ENCODE assay signal across 8 mouse cellular contexts in the genomic region with DNA sequence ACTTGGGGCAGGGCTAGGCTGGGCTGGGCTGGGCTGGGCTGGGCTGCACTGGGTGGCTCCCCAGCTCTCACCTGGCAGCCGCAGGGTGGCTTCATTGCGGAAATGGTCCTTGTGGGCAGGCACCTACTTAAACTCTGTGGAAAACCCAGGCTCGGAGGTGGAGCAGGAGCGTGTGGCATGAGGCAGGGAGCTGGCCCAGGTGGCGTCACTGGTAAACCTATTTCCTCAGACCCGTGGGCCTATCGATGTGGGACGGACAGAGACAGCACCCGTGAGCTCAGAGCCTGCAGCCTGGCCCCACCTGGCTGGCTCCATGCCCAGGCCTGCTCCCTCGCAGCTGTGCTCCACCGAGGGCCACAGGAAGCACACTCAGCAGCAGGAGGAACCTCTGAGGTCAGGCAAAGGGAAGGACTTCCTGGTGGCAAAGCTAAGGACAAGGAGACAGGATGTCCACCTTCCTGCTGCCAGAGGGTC. TPM values are rescaled to one million over a fixed set of nuclear protein-coding genes. Genes with fewer than 3 reads are reported as not detected.
DNase-seq lines count a peak whose midpoint lies in the region; ATAC-seq lines count a peak whose summit lies in the region.

No protein-coding gene starts in this region.

- H3K4me2 ChIP-seq in embryonic facial prominence, embryonic 12.5 days (replicated peaks), result no peak overlapping the region
- peak overlapping the region; percentile 38 for H3K4me2 ChIP-seq in intestine, embryonic 16.5 days (ENCODE audit: low read depth, low read length)
- peak overlapping the region; percentile 99 for H3K4me2 ChIP-seq in liver, embryonic 15.5 days

- ATAC-seq in embryonic facial prominence, embryonic 12.5 days (ENCODE audit: insufficient number of reproducible peaks, insufficient read depth, low FRiP score, low TSS enrichment), result no peak
- peak; percentile 70 for ATAC-seq in intestine, embryonic 16.5 days
- no peak for ATAC-seq in liver, embryonic 15.5 days (ENCODE audit: insufficient read depth)

- H3K4me1 ChIP-seq in embryonic facial prominence, embryonic 12.5 days, result peaks cover 58% of the 10 kb centered on the region
- H3K4me1 ChIP-seq in intestine, embryonic 16.5 days (ENCODE audit: control insufficient read depth, insufficient read depth, low read length), result peaks cover 74% of the 10 kb centered on the region
- peaks cover 95% of the 10 kb centered on the region for H3K4me1 ChIP-seq in liver, embryonic 15.5 days (replicated peaks)

- no peaks in the 10 kb centered on the region for H3K27me3 ChIP-seq in embryonic facial prominence, embryonic 12.5 days
- H3K27me3 ChIP-seq in intestine, embryonic 16.5 days (replicated peaks; ENCODE audit: control insufficient read depth, insufficient read depth, low read length), result no peaks in the 10 kb centered on the region
- no peaks in the 10 kb centered on the region for H3K27me3 ChIP-seq in liver, embryonic 15.5 days

- 66% methylated on average over 11 of the region's 11 CpGs for WGBS in embryonic facial prominence, embryonic 12.5 days
- WGBS in intestine, embryonic 16.5 days, result 38% methylated on average over 11 of the region's 11 CpGs
- 24% methylated on average over 11 of the region's 11 CpGs for WGBS in liver, embryonic 15.5 days (ENCODE audit: insufficient replicate concordance)

- H3K36me3 ChIP-seq in embryonic facial prominence, embryonic 12.5 days, result no peaks in the 10 kb centered on the region
- no peaks in the 10 kb centered on the region for H3K36me3 ChIP-seq in intestine, embryonic 16.5 days (ENCODE audit: control insufficient read depth, insufficient read depth, low read length)
- peaks cover 22% of the 10 kb centered on the region; the same call in 1 of the 2 replicates for H3K36me3 ChIP-seq in liver, embryonic 15.5 days (replicated peaks)

- DNase-seq in adrenal gland, adult 2 months, result peak; percentile 69
- DNase-seq in thymus, postnatal 0 days (ENCODE audit: low spot score), result peak; percentile 42
- DNase-seq in layer of hippocampus, adult 11-12 months (ENCODE audit: low spot score), result no peak
- no peak for DNase-seq in ovary, adult 18-20 months (ENCODE audit: low spot score)
- no peak for DNase-seq in ovary, postnatal 14 days (ENCODE audit: low spot score)

- H3K4me3 ChIP-seq in embryonic facial prominence, embryonic 12.5 days, result no peak overlapping the region
- H3K4me3 ChIP-seq in intestine, embryonic 16.5 days (ENCODE audit: low read length), result peak overlapping the region; percentile 13; the same call in 1 of the 2 replicates
- peak overlapping the region; percentile 76 for H3K4me3 ChIP-seq in liver, embryonic 15.5 days (replicated peaks)

- H3K27ac ChIP-seq in embryonic facial prominence, embryonic 12.5 days, result peak overlapping the region; percentile 55; the same call in 1 of the 2 replicates
- H3K27ac ChIP-seq in intestine, embryonic 16.5 days (ENCODE audit: low read length), result peak overlapping the region; percentile 92
- peak overlapping the region; percentile 98 for H3K27ac ChIP-seq in liver, embryonic 15.5 days (replicated peaks)

- H3K9me3 ChIP-seq in embryonic facial prominence, embryonic 12.5 days, result no peaks in the 10 kb centered on the region
- no peaks in the 10 kb centered on the region for H3K9me3 ChIP-seq in intestine, embryonic 16.5 days (ENCODE audit: control insufficient read depth, low read length)
- H3K9me3 ChIP-seq in liver, embryonic 15.5 days (replicated peaks), result no peaks in the 10 kb centered on the region

- 0 out of 2 replicates have a peak overlapping the region, but pooled peaks have one; percentile 21 for H3K9ac ChIP-seq in embryonic facial prominence, embryonic 12.5 days
- peak overlapping the region; percentile 55 for H3K9ac ChIP-seq in intestine, embryonic 16.5 days (ENCODE audit: low read depth, low read length)
- H3K9ac ChIP-seq in liver, embryonic 15.5 days, result peak overlapping the region; percentile 84

RNA-seq across cellular contexts. Expression of a gene that starts 3.5 kb away (rescaled TPM):
- 10 to 100 TPM in 1 of 2 experiments, 1 to 10 TPM in 1; 6.0 to 14.7 TPM for total RNA-seq in adrenal gland, adult 2 months (2021)
- 6.1 and 7.6 TPM in 2 replicates for polyA plus RNA-seq in adrenal gland, adult 2 months (2012; rRNA removed)
- 7.7 and 8.4 TPM in 2 replicates for polyA plus RNA-seq in embryonic facial prominence, embryonic 12.5 days (2016; fragmentation: Nextera tagmentation; extraction: Ambion mirVana)
- polyA plus RNA-seq in intestine, embryonic 16.5 days (2015; fragmentation: Nextera tagmentation; extraction: Ambion mirVana), result 11.6 and 14.8 TPM in 2 replicates
- 12.1 and 12.3 TPM in 2 replicates for polyA plus RNA-seq in liver, embryonic 15.5 days (2015; fragmentation: Nextera tagmentation; extraction: Ambion mirVana)
- 3.7 and 4.7 TPM in 2 replicates for polyA plus RNA-seq in thymus, postnatal 0 days (2015; fragmentation: Nextera tagmentation; extraction: Ambion mirVana)

RNA-seq across cellular contexts. Expression of a gene that starts 42.8 kb away (rescaled TPM):
- 10 to 100 TPM; 50.6 to 55.9 TPM for total RNA-seq in adrenal gland, adult 2 months (2021)
- polyA plus RNA-seq in adrenal gland, adult 2 months (2012; rRNA removed), result 77.2 and 91.0 TPM in 2 replicates
- polyA plus RNA-seq in embryonic facial prominence, embryonic 12.5 days (2016; fragmentation: Nextera tagmentation; extraction: Ambion mirVana), result 33.6 and 34.5 TPM in 2 replicates
- polyA plus RNA-seq in intestine, embryonic 16.5 days (2015; fragmentation: Nextera tagmentation; extraction: Ambion mirVana), result 18.8 and 18.9 TPM in 2 replicates
- polyA plus RNA-seq in liver, embryonic 15.5 days (2015; fragmentation: Nextera tagmentation; extraction: Ambion mirVana), result 11.8 and 12.5 TPM in 2 replicates
- polyA plus RNA-seq in thymus, postnatal 0 days (2015; fragmentation: Nextera tagmentation; extraction: Ambion mirVana), result 26.8 and 28.9 TPM in 2 replicates

RNA-seq across cellular contexts. Expression of a gene that starts 58.6 kb away (rescaled TPM):
- total RNA-seq in adrenal gland, adult 2 months (2021), result 10 to 100 TPM; 32.1 to 34.1 TPM
- polyA plus RNA-seq in adrenal gland, adult 2 months (2012; rRNA removed), result 28.8 and 29.8 TPM in 2 replicates
- polyA plus RNA-seq in embryonic facial prominence, embryonic 12.5 days (2016; fragmentation: Nextera tagmentation; extraction: Ambion mirVana), result 7.2 and 8.6 TPM in 2 replicates
- polyA plus RNA-seq in intestine, embryonic 16.5 days (2015; fragmentation: Nextera tagmentation; extraction: Ambion mirVana), result 25.0 and 25.2 TPM in 2 replicates
- 44.5 and 50.0 TPM in 2 replicates for polyA plus RNA-seq in liver, embryonic 15.5 days (2015; fragmentation: Nextera tagmentation; extraction: Ambion mirVana)
- 39.4 and 40.8 TPM in 2 replicates for polyA plus RNA-seq in thymus, postnatal 0 days (2015; fragmentation: Nextera tagmentation; extraction: Ambion mirVana)

Comparison
In these comparisons a context has a peak if more than half of its experiments do, and no peak if none do; other contexts are left out.
1. DNase-seq: peak in adrenal gland, adult 2 months (single experiment) and thymus, postnatal 0 days (single experiment); none in layer of hippocampus, adult 11-12 months (single experiment), ovary, adult 18-20 months (single experiment) and ovary, postnatal 14 days (single experiment).
2. H3K9ac ChIP-seq: peak in every context shown above with its lines; median percentile 84 in liver, embryonic 15.5 days; 55 in intestine, embryonic 16.5 days; 21 in embryonic facial prominence, embryonic 12.5 days.
3. Peak in every context shown above with its lines, with median percentiles within 50 percentile points of each other: H3K27ac ChIP-seq.